ENCODE assay signal across 16 mouse cellular contexts in genomic region chr5:112382042-112382441, GRCm38 (mm10). TPM values are rescaled to one million over a fixed set of nuclear protein-coding genes. Genes with fewer than 3 reads are reported as not detected.
DNase-seq lines count a peak whose midpoint lies in the region; ATAC-seq and TF ChIP-seq lines count a peak whose summit lies in the region.
"Had no signal": no experiment of that assay in that cellular context is flagged by ENCODE, and none has a peak within 500 bp of the region (broad histone marks: within the 10 kb centered on the region; RNA-seq: fewer than 3 reads in every experiment).

No protein-coding gene starts in this region.

- TF ChIP-seq CTCF in brain, embryonic 14.5 days (IDR thresholded peaks at IDR 0.05; ENCODE audit: borderline replicate concordance, extremely low read depth, insufficient read depth, insufficient read length) = no peak
- 0 out of 2 replicates have a peak, but pooled peaks have one; percentile 6 for TF ChIP-seq CTCF in cortical plate, adult 2 months (IDR thresholded peaks at IDR 0.05; ENCODE audit: extremely low read depth, insufficient read depth, low read length)

- H3K27me3 ChIP-seq in hindbrain, embryonic 10.5 days (ENCODE audit: insufficient read depth, poor library complexity, severe bottlenecking) = no peaks in the 10 kb centered on the region
- no peaks in the 10 kb centered on the region for H3K27me3 ChIP-seq in midbrain, embryonic 15.5 days (replicated peaks)
- H3K27me3 ChIP-seq: CH12.LX; stomach, embryonic 15.5 days had no signal

- H3K36me3 ChIP-seq in hindbrain, embryonic 10.5 days = peaks cover 68% of the 10 kb centered on the region
- H3K36me3 ChIP-seq in midbrain, embryonic 15.5 days (replicated peaks) = peaks cover 34% of the 10 kb centered on the region

- 67% methylated on average over 9 of the region's 9 CpGs for WGBS in hindbrain, embryonic 10.5 days
- 49% methylated on average over 9 of the region's 9 CpGs for WGBS in midbrain, embryonic 15.5 days

- ATAC-seq in midbrain, embryonic 15.5 days (replicated peaks) = 0 out of 2 replicates have a peak, but pooled peaks have one; percentile 41

- H3K4me2 ChIP-seq in midbrain, embryonic 15.5 days = no peak overlapping the region
- H3K4me2 ChIP-seq: lung, embryonic 14.5 days; stomach, embryonic 15.5 days had no signal

- H3K9me3 ChIP-seq in hindbrain, embryonic 10.5 days = no peaks in the 10 kb centered on the region
- H3K9me3 ChIP-seq in midbrain, embryonic 15.5 days = no peaks in the 10 kb centered on the region
- H3K9me3 ChIP-seq: stomach, embryonic 15.5 days had no signal

- no peak overlapping the region for H3K27ac ChIP-seq in cortical plate, adult 2 months (ENCODE audit: insufficient read depth, low read length)
- H3K27ac ChIP-seq in hindbrain, embryonic 10.5 days = peak overlapping the region; percentile 66
- peak overlapping the region; percentile 70 for H3K27ac ChIP-seq in midbrain, embryonic 15.5 days

- peak; percentile 56 for DNase-seq in brain, embryonic 14.5 days (ENCODE audit: low read depth)
- no peak for DNase-seq in hindbrain, embryonic 10.5 days (ENCODE audit: low spot score)
- no peak for DNase-seq in thymus, postnatal 14 days
- DNase-seq in embryo, embryonic 11 days = no peak
- DNase-seq in c-Kit-positive CD71-positive TER-119-positive erythroid progenitor cells, embryonic 14.5 days (ENCODE audit: low spot score) = no peak
- DNase-seq: cerebellum, postnatal 36 days; kidney, adult 11 months; liver had no signal

- peaks cover 9% of the 10 kb centered on the region for H3K4me1 ChIP-seq in cortical plate, adult 2 months (ENCODE audit: control insufficient read depth, insufficient read depth, low read length)
- peaks cover 18% of the 10 kb centered on the region for H3K4me1 ChIP-seq in hindbrain, embryonic 10.5 days (replicated peaks)
- peaks cover 19% of the 10 kb centered on the region for H3K4me1 ChIP-seq in midbrain, embryonic 15.5 days

- no peak overlapping the region for H3K4me3 ChIP-seq in cortical plate, adult 2 months (ENCODE audit: insufficient read depth, low read length)
- no peak overlapping the region for H3K4me3 ChIP-seq in hindbrain, embryonic 10.5 days
- H3K4me3 ChIP-seq in midbrain, embryonic 15.5 days = no peak overlapping the region
- H3K4me3 ChIP-seq: left cerebral cortex, adult 2 months; stomach, embryonic 15.5 days had no signal

- TF ChIP-seq POLR2A in brain, embryonic 14.5 days (IDR thresholded peaks at IDR 0.05; ENCODE audit: borderline replicate concordance, extremely low read depth, insufficient read depth, insufficient read length, poor library complexity, severe bottlenecking) = no peak
- TF ChIP-seq POLR2A in cortical plate, adult 2 months (IDR thresholded peaks at IDR 0.05; ENCODE audit: extremely low read depth, insufficient read depth, low read length) = no peak

- no peak overlapping the region for H3K9ac ChIP-seq in midbrain, embryonic 15.5 days
- H3K9ac ChIP-seq: lung, embryonic 14.5 days; stomach, embryonic 15.5 days had no signal

RNA-seq across cellular contexts. Expression of gene Asphd2, which starts 12.6 kb away (rescaled TPM):
- 120 and 140 TPM in 2 replicates for polyA plus RNA-seq in brain, embryonic 14.5 days (2012; rRNA removed)
- polyA plus RNA-seq in cortical plate, adult 2 months (2012; rRNA removed) = 181 and 198 TPM in 2 replicates
- 19.3 and 24.8 TPM in 2 replicates for polyA plus RNA-seq in hindbrain, embryonic 10.5 days (2016; fragmentation: Nextera tagmentation; extraction: Ambion mirVana)
- polyA plus RNA-seq in midbrain, embryonic 15.5 days (2015; fragmentation: Nextera tagmentation; extraction: Ambion mirVana) = 124 and 132 TPM in 2 replicates

RNA-seq across cellular contexts. Expression of gene Gm6583, which starts 26.2 kb away (rescaled TPM):
- not detected in 2 replicates for polyA plus RNA-seq in brain, embryonic 14.5 days (2012; rRNA removed)
- polyA plus RNA-seq in cortical plate, adult 2 months (2012; rRNA removed) = 0.04 and 0.13 TPM in 2 replicates
- 0.14 and 0.30 TPM in 2 replicates for polyA plus RNA-seq in hindbrain, embryonic 10.5 days (2016; fragmentation: Nextera tagmentation; extraction: Ambion mirVana)
- 0.14 and 0.39 TPM in 2 replicates for polyA plus RNA-seq in midbrain, embryonic 15.5 days (2015; fragmentation: Nextera tagmentation; extraction: Ambion mirVana)
- polyA plus RNA-seq: heart, postnatal 0 days; large intestine, adult 2 months had no signal

RNA-seq across cellular contexts. Expression of gene Hps4, which starts 39.2 kb away (rescaled TPM):
- polyA plus RNA-seq in brain, embryonic 14.5 days (2012; rRNA removed) = 63.3 and 77.7 TPM in 2 replicates
- 47.2 and 53.5 TPM in 2 replicates for polyA plus RNA-seq in cortical plate, adult 2 months (2012; rRNA removed)
- 35.8 and 36.7 TPM in 2 replicates for polyA plus RNA-seq in hindbrain, embryonic 10.5 days (2016; fragmentation: Nextera tagmentation; extraction: Ambion mirVana)
- 39.6 and 43.9 TPM in 2 replicates for polyA plus RNA-seq in midbrain, embryonic 15.5 days (2015; fragmentation: Nextera tagmentation; extraction: Ambion mirVana)

RNA-seq across cellular contexts. Expression of gene Srrd, which starts 39.2 kb away (rescaled TPM):
- 69.5 and 105 TPM in 2 replicates for polyA plus RNA-seq in brain, embryonic 14.5 days (2012; rRNA removed)
- polyA plus RNA-seq in cortical plate, adult 2 months (2012; rRNA removed) = 61.9 and 64.7 TPM in 2 replicates
- polyA plus RNA-seq in hindbrain, embryonic 10.5 days (2016; fragmentation: Nextera tagmentation; extraction: Ambion mirVana) = 52.5 and 53.2 TPM in 2 replicates
- 64.0 and 66.8 TPM in 2 replicates for polyA plus RNA-seq in midbrain, embryonic 15.5 days (2015; fragmentation: Nextera tagmentation; extraction: Ambion mirVana)

RNA-seq across cellular contexts. Expression of gene Tfip11, which starts 55.9 kb away (rescaled TPM):
- 41.2 and 44.6 TPM in 2 replicates for polyA plus RNA-seq in brain, embryonic 14.5 days (2012; rRNA removed)
- 39.4 and 42.3 TPM in 2 replicates for polyA plus RNA-seq in cortical plate, adult 2 months (2012; rRNA removed)
- 39.9 and 43.7 TPM in 2 replicates for polyA plus RNA-seq in hindbrain, embryonic 10.5 days (2016; fragmentation: Nextera tagmentation; extraction: Ambion mirVana)
- polyA plus RNA-seq in midbrain, embryonic 15.5 days (2015; fragmentation: Nextera tagmentation; extraction: Ambion mirVana) = 35.7 and 38.2 TPM in 2 replicates
